Mouse (Mus musculus) kidney, postnatal 36 days (tissue): ENCODE measurements around the gene Fndc11.
"Not testable (repeated sequence)": the region's sequence is repeated elsewhere in the genome, so short reads cannot be mapped to it uniquely, and the experiment has no call there.

Source experiments
- DNase-seq, 2 experiments: peaks; one replicate each; pipeline ENCODE4 v3.0.0; 2021 to 2022; ENCODE audit warnings: mixed read lengths in 2 of 2

Fndc11 gene

GRCm38 (mm10) chr2:181219538-181220216, at the start of gene Fndc11:
Gene Fndc11 (plus strand): TSS chr2:181220013.
- peak; percentile 85 to 90 for DNase-seq

- DNase-seq: no peak
Observed at GRCm38 (mm10) chr2:181174646-181175045, 45.2 kb upstream of the Fndc11 start.

DNA sequence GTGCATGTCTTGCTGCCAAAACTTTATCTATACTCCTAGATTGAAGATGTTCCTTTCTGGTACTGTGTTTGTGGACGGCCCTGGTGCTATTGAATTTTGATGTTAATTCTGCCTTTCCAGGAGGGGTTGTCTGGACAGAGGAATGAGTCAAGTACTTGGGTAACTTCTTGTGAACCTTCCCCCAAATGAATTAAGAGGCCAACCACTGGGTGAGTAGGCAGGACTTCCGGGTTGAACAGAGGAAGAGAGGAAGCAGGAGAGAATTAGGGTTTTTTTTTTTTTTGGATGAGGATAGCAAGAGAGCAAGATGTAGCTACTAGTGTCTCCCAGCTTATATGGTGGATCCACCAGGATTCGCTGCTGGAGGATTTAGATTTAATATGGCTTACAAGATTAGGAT, 41.8 kb upstream of the Fndc11 start:
- DNase-seq: no peak

GRCm38 (mm10) chr2:181178471-181178870, 41.3 kb upstream of the Fndc11 start:
- DNase-seq: no peak

DNA sequence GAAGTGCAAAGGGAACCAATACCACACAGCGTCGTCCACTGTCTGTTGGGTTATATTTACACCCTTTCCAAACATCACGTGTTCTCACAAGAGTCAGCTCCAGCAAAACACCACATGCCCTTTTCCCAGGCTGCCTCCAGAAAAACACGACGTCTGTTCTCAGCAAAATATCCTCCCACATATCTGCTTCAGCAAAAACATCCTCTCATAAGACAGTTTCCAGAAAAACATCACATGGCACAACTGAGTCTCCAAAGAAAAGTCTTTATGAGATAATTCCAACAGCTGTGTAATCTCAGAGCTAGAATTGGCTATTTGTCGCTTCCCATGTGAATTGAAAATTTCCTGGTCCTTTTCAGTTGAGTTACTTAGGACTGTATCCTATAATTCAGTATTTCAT, 38.9 kb upstream of the Fndc11 start:
- no peak for DNase-seq

- DNase-seq: peak; percentile 89 to 93
Observed at GRCm38 (mm10) chr2:181186635-181187034, 33.2 kb upstream of the Fndc11 start.

DNA sequence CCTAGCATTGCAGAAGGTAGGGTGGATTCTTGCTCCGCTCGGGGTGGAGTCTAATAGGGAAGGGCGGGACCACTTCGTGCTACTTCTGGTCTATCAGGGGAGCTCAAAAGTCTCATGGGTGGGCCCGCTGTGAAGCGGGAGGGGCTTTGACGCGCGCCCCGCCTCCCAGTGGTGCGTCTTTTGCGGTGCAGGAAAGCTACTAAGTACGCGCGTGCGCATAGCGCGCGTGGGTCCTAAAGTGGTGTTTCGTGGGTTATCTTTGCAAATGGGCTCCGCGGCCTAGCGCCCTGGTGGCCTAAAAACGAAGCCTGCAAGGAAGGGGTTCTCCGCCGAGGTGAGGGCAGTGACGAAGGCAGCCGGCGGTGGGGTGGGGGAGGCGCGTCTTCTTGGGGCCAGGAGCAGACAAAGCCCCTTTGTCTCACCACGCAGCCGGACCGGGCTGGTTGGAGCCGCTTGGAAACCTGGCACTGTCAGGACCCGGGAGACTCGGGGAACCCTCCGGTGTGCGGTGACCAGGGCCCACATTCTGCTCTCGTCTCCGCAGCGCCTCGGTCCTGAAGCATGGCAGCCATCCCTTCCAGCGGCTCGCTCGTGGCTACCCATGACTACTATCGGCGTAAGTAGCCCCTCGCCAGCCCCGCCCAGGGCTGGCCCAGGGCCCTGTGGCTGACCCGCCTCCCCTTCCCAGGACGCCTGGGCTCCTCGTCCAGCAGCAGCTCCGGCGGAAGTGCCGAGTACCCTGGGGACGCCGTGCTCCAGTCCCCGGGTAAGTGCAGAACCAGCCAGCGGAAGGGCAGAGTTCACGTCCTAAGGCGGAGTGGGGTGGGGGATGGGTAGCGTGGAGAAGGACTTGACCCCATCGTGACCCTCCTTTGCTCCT, 32.5 kb upstream of the Fndc11 start, which contains the start of gene Ppdpf:
Gene Ppdpf, plus strand, starts transcription at position 127 of the 880 bp plus-strand sequence.
- DNase-seq: peak; percentile 95 to 97

GRCm38 (mm10) chr2:181188681-181189080, 31.1 kb upstream of the Fndc11 start:
- DNase-seq: peak in 1 of 2 experiments; percentile 21

DNA sequence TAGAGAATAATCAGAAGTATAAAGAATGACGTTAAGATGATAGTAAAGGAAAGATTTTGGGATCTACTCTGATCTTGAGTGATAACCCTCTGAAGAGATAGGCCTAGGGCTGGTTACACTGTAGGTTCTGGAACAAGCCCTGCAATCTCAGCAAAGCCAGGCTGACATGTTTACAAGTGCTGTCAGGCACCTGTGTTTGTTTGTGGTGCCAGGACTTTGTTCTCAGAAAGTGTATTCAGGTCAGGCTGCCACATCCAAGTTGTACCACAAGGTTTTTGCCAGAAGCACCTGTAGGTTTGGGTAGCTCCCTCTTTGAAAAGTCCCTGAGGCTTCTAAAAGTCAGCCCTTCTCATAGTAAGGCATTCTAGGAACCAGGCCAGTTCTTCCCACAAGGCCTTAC, 30.5 kb upstream of the Fndc11 start:
- DNase-seq: no peak

DNA sequence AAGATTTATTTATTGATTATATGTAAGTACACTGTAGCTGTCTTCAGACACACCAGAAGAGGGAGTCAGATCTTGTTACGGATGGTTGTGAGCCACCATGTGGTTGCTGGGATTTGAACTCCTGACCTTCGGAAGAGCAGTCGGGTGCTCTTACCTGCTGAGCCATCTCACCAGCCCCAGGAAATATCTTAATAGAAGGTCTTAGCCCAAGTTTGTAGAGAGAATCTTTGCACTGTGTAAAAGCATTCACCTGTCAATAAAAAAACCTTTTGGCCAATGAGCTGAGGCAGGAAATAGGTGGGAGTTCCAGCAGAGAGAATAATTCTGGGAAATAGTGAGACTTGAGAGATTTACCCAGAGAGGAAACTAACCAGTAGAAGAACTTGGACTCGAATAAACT, 28.4 kb upstream of the Fndc11 start:
- not testable (repeated sequence) for DNase-seq

DNA sequence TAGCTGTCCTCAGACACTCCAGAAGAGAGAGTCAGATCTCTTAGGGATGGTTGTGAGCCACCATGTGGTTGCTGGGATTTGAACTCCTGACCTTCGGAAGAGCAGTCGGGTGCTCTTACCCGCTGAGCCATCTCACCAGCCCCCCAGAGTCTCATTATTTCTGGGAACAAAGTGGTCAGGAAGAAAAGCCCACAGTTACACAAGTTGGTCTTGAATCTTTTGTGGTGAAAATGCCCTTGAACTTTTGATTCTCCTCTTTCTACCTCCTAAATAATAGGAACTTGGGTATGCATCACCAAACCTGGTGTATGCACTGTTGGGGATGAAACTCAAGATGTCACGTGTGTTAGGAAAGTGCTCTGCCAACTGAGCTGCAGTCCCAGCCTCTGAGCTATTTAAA, 27.9 kb upstream of the Fndc11 start:
- DNase-seq: no peak

DNA sequence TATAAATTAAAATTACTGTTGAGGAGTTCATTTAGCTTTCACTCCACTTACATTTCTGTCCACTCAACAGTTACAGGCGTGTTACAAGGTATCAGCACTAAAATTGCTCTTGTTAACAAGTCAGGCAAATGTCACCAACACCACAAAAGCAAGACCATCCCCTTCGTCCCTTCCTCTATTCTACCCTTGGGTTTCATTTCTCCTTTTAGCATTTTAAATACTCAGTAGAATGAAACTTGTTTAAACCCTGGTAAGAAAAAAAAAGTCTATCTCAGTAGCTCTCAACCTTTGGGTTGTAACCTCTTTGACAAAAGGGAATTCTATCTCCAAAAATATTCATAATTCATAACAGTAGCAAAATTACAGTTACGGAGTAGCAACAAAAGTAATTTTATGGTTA, 26.8 kb upstream of the Fndc11 start:
- no peak for DNase-seq

DNA sequence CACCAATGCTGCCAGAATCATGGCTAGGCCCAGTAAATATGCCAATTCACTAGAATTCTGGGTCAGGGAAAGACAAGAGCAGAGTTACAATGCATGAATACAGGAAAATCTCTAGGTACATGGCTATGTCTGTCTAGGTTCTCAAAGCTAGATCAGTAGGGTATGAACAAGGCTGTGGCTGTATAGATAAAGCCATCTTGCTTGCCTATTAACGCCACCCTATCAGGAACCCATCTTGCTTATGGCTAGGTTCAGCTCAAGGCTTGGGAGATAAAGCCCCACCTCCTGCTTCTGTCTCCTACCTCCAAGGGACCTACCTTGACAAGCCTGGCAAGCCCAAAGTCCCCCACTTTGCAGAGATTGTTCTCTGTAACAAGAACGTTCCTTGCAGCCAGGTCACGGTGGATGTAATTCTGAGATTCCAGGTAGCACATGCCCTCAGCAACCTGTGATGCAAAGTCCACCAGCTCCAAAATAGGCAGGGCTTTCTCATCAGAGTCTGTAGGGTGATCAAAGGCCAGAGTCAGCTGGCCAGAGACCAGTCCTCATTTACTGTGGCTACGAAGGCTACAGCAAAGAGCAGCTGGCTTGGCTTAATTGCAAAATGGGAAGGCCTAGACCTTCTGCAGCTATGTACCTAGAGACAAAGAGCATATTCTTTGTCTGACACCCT, 23.0 kb upstream of the Fndc11 start:
- peak; percentile 69 to 71 for DNase-seq

DNA sequence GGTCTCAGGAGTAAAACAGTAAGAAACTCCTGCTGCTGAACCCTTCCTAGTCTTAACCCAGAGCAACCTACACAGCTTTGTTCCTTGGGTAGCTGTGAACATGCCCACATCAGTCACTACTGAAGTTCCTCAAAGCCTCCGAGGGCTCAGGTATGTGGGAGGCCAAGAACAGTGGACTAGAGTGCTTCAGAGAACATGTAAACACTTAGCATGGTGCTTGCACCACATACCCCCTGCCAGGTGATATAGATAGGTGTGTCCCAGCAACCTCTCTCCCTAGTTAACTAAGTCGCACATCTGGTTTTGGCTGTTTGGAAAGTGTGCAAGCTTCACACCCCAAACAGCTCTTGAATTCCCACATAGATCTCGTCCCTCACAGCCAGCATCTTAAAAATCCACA, 18.2 kb upstream of the Fndc11 start:
- DNase-seq: no peak

GRCm38 (mm10) chr2:181202422-181202821, 17.4 kb upstream of the Fndc11 start, which contains the start of gene Ptk6:
Gene Ptk6 (minus strand): TSS chr2:181202789.
- DNase-seq: no peak

GRCm38 (mm10) chr2:181202886-181203285, 16.9 kb upstream of the Fndc11 start:
- DNase-seq: no peak

DNA sequence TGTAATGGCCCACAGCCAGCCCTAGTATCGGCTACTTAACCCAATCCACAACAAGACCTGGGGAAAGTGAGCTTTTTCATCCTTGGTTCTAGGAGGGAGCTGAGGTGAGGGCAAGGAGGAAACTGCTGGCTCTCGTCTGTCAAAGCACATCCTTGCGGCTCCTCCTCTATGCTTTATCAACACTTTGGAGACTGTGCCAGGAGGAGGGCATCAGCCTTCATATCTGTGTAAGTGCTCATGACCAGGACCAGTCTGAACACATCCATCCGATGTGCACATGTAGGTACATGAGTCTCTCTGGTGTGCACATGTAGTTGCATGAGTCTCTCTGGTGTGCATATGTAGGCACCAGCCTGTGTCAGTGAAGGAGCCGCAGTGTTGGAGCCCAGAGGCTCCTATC, 14.1 kb upstream of the Fndc11 start:
- no peak for DNase-seq

- DNase-seq: no peak
Observed at GRCm38 (mm10) chr2:181206118-181206517, 13.7 kb upstream of the Fndc11 start.

DNA sequence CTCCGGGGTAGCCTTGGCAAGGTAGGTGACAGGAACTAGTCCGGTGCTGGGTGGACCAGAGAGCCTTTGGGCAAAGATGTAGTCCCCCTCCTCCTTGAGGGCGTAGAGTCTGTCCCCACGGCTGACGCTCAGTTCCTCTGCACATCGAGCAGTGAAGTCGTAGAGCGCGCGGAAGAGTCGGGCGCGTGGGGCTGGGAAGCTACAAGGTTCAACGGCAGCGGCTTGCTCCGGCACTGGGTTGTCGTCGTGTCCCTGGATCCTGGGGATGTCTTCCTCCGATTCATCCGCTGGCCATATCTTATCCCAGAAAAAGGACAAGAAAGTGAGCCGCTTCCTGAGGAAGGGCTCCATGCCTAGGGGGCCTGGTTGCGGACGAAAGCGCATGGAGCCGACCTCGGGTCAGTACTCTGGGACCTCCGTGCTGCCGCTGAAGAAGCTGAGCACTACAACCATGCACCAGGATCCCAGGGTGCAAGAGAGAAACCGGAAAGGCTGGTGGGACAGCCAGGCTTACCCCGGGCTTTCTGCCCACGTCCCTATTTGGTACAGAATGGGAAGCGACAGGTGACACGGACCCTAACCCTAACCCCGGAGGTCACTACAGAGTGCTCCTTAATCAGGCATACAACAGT, 7.3 kb upstream of the Fndc11 start:
- peak in 1 of 2 experiments; percentile 36 for DNase-seq

- DNase-seq: peak; percentile 64 to 73
Observed at GRCm38 (mm10) chr2:181213021-181213445, 6.8 kb upstream of the Fndc11 start, which contains the start of gene Srms. Gene Srms (minus strand): TSS chr2:181213185.

DNA sequence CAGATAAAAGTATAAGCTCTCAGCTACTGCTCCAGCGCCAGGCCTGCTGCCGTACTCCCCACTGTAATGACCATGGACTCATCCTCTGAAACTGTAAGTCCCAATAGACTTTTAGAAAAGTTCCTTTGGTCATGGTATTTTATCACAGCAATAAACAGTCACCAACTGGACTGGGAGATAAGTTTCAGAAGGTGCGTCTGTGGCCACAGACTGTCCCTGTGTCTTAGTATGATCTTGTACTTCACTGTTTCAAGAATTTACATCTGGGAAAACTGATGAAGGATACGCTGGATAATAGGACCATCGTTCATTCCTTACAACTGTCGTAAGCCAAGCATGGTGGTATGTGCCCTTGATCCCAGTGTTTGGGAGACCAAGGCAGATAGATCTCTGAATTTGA, 3.8 kb upstream of the Fndc11 start:
- no peak for DNase-seq

DNA sequence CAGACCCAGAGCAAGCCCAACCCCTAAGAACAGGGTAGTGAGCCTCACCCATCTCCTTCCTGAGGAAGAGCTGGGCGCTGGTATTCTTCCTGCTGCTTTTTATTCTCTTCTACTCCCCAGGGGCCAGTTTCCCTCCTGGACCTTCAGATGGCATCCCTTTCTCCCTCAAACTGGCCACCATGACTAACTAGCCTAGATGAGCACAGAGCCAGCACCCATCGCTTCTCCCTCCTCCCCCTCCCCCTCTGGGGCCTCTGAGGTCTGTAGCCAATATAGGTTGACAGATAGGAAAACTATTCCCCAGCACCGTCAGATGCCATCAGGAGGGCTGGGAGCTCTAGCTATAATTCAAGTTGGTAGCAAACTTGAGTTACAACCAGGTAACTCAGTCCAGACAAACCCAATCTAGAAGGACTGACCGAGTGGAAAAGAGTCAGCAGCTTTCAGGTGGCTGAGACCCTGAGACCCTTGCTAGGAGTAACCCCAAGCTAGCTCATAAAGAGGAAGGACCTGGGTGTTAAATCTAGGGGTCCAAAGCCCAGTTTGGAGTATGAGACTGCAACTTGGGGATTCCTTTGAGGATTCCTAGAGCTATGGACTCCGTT, 830 bp upstream of the Fndc11 start:
- peak in 1 of 2 experiments; percentile 41 for DNase-seq
